ENCODE assay signal across 19 mouse cellular contexts in genomic region chr5:102623807-102624435, GRCm38 (mm10).
DNase-seq lines count a peak whose midpoint lies in the region; ATAC-seq lines count a peak whose summit lies in the region.
"Had no signal": no experiment of that assay in that cellular context is flagged by ENCODE, and none has a peak within 500 bp of the region (broad histone marks: within the 10 kb centered on the region; RNA-seq: fewer than 3 reads in every experiment).

No protein-coding gene starts in this region.

- no peak overlapping the region for H3K9ac ChIP-seq in midbrain, embryonic 16.5 days (ENCODE audit: low read depth, low read length)

- no peak overlapping the region for H3K27ac ChIP-seq in midbrain, embryonic 16.5 days (ENCODE audit: low read length)
- H3K27ac ChIP-seq: kidney, postnatal 0 days had no signal

- no peaks in the 10 kb centered on the region for H3K4me1 ChIP-seq in midbrain, embryonic 16.5 days (ENCODE audit: control insufficient read depth, insufficient read depth, low read length)
- H3K4me1 ChIP-seq: megakaryocyte, embryonic 14.5 days had no signal

- intact Hi-C loops in gastrocnemius, postnatal 36 days (cut with DNase I): no loop called here

- H3K9me3 ChIP-seq in midbrain, embryonic 16.5 days (replicated peaks; ENCODE audit: control insufficient read depth, low read length, poor library complexity, severe bottlenecking): no peaks in the 10 kb centered on the region

- no peaks in the 10 kb centered on the region for H3K36me3 ChIP-seq in midbrain, embryonic 16.5 days (ENCODE audit: control insufficient read depth, insufficient read depth, low read length)

- no peaks in the 10 kb centered on the region for H3K27me3 ChIP-seq in midbrain, embryonic 16.5 days (ENCODE audit: control insufficient read depth, insufficient read depth, low read depth, low read length)
- H3K27me3 ChIP-seq: megakaryocyte, embryonic 14.5 days had no signal

- no peak overlapping the region for H3K4me2 ChIP-seq in midbrain, embryonic 16.5 days (ENCODE audit: low read length)
- H3K4me2 ChIP-seq: liver, embryonic 11.5 days had no signal

- DNase-seq in gastrocnemius, postnatal 25 days: peak; percentile 34
- DNase-seq in gastrocnemius, postnatal 36 days: no peak
- DNase-seq in layer of hippocampus, adult 9-11 months: peak; percentile 18
- no peak for DNase-seq in layer of hippocampus, adult 9-10 months (ENCODE audit: low spot score)
- peak; percentile 16 for DNase-seq in adipocyte (ENCODE audit: low spot score)
- peak; percentile 32 for DNase-seq in fibroblast of lung, adult 2 months (ENCODE audit: low read depth)
- DNase-seq in frontal cortex, postnatal 36 days (ENCODE audit: low spot score in 2 of 2): no peak
- DNase-seq: adrenal gland, postnatal 10 days; cerebellum, adult 18-20 months; cerebellum, postnatal 25 days; embryo, embryonic 11 days; kidney, adult 11 months; midbrain, embryonic 14.5 days; thymus, adult 2 months had no signal

- no peak for ATAC-seq in midbrain, embryonic 16.5 days

- no peak overlapping the region for H3K4me3 ChIP-seq in midbrain, embryonic 16.5 days (ENCODE audit: low read depth, low read length)
- H3K4me3 ChIP-seq: megakaryocyte, embryonic 14.5 days; myocyte had no signal

- 85% methylated on average over 3 of the region's 3 CpGs for WGBS in midbrain, embryonic 16.5 days

Comparison
In these comparisons a context has a peak if more than half of its experiments do, and no peak if none do; other contexts are left out.
1. DNase-seq: peak in gastrocnemius, postnatal 25 days (single experiment), layer of hippocampus, adult 9-11 months (single experiment), adipocyte (single experiment) and fibroblast of lung, adult 2 months (single experiment); none in gastrocnemius, postnatal 36 days (0 of 2), layer of hippocampus, adult 9-10 months (single experiment) and frontal cortex, postnatal 36 days (0 of 2).